Mouse (Mus musculus) embryo, embryonic 10 days (tissue): ENCODE measurements around the gene Actr2.
"Not testable (repeated sequence)": the region's sequence is repeated elsewhere in the genome, so short reads cannot be mapped to it uniquely, and the experiment has no call there.

Source experiments
- DNase-seq: peaks from one replicate; pipeline ENCODE4 v3.0.0-alpha.2; 2015; ENCODE audit warnings: low spot score

Actr2 gene

GRCm38 (mm10) chr11:20045586-20045985, 67.1 kb downstream of the Actr2 start:
- DNase-seq, result no peak

GRCm38 (mm10) chr11:20043256-20043655, 69.5 kb downstream of the Actr2 start:
- no peak for DNase-seq

GRCm38 (mm10) chr11:20042106-20042505, 70.6 kb downstream of the Actr2 start:
- DNase-seq, result no peak

- peak; percentile 45 for DNase-seq
Measured at GRCm38 (mm10) chr11:20041164-20041920, 71.4 kb downstream of the Actr2 start.

GRCm38 (mm10) chr11:20038723-20039122, 74.0 kb downstream of the Actr2 start:
- DNase-seq, result no peak

GRCm38 (mm10) chr11:20037739-20038138, 75.0 kb downstream of the Actr2 start:
- no peak for DNase-seq

- no peak for DNase-seq
Measured at GRCm38 (mm10) chr11:20035972-20036371, 76.7 kb downstream of the Actr2 start.

- no peak for DNase-seq
Measured at GRCm38 (mm10) chr11:20035343-20035928, 77.3 kb downstream of the Actr2 start.

GRCm38 (mm10) chr11:20034337-20034947, 78.3 kb downstream of the Actr2 start:
- no peak for DNase-seq

- no peak for DNase-seq
Measured at GRCm38 (mm10) chr11:20033541-20034160, 79.1 kb downstream of the Actr2 start.

- peak; percentile 56 for DNase-seq
Measured at GRCm38 (mm10) chr11:20031536-20031935, 81.2 kb downstream of the Actr2 start.

- DNase-seq, result not testable (repeated sequence)
Measured at GRCm38 (mm10) chr11:20030973-20031372, 81.7 kb downstream of the Actr2 start.

GRCm38 (mm10) chr11:20029014-20029413, 83.7 kb downstream of the Actr2 start:
- DNase-seq, result no peak

- DNase-seq, result no peak
Measured at GRCm38 (mm10) chr11:20028396-20028795, 84.3 kb downstream of the Actr2 start.

GRCm38 (mm10) chr11:20027719-20028118, 85.0 kb downstream of the Actr2 start:
- no peak for DNase-seq

- DNase-seq, result peak; percentile 33
Measured at GRCm38 (mm10) chr11:20025899-20026298, 86.8 kb downstream of the Actr2 start.

GRCm38 (mm10) chr11:20022911-20023482, 89.7 kb downstream of the Actr2 start:
- DNase-seq, result no peak

- DNase-seq, result no peak
Measured at GRCm38 (mm10) chr11:20022462-20022861, 90.3 kb downstream of the Actr2 start.

- no peak for DNase-seq
Measured at GRCm38 (mm10) chr11:20020720-20021119, 92.0 kb downstream of the Actr2 start.

- no peak for DNase-seq
Measured at GRCm38 (mm10) chr11:20018905-20019304, 93.8 kb downstream of the Actr2 start.

- DNase-seq, result no peak
Measured at GRCm38 (mm10) chr11:20017937-20018336, 94.8 kb downstream of the Actr2 start.

GRCm38 (mm10) chr11:20013366-20013765, 99.3 kb downstream of the Actr2 start:
- DNase-seq, result no peak
